Mouse (Mus musculus) megakaryocyte, embryonic 14.5 days (primary cell): Measurements from ENCODE around the gene Cd2.

Experiments
- FLI1 ChIP-seq: IDR thresholded peaks from 2 replicates; pipeline ENCODE4 v1.6.1; 2012; ENCODE audit warnings: low read length, inconsistent platforms, mixed read lengths
- GATA1 ChIP-seq: IDR thresholded peaks from 3 replicates; pipeline ENCODE4 v1.6.1; 2012; ENCODE audit warnings: mixed read lengths, low read length, inconsistent platforms, borderline replicate concordance

GRCm38 (mm10) chr3:101276501-101277320, 11.0 kb downstream of the Cd2 start:
- TF ChIP-seq FLI1 (no peak), GATA1 (no peak)
